Mouse (Mus musculus) gonadal fat pad, adult 2 months (tissue): Measurements from ENCODE around the gene Atf6. TPM values are rescaled to one million over a fixed set of nuclear protein-coding genes. Genes with fewer than 3 reads are reported as not detected.

Experiments
- DNase-seq: peaks from one replicate; pipeline ENCODE4 v3.0.0-alpha.2; 2012; ENCODE audit warnings: low read depth
- polyA plus RNA-seq: library from polyadenylated mRNA; depleted of rRNA; stranded (reverse); fragments of >200 nt; gene quantifications from 2 replicates; pipeline ENCODE4 v1.2.3, GENCODE M21; 2012; rRNA removed

The Atf6 gene
- polyA plus RNA-seq, 1 experiment = 23.1 TPM

- no peak for DNase-seq
Measured at GRCm38 (mm10) chr1:170657643-170658314, 209.8 kb downstream of the Atf6 start.

- DNase-seq = no peak
Measured at GRCm38 (mm10) chr1:170657228-170657521, 210.4 kb downstream of the Atf6 start.

GRCm38 (mm10) chr1:170656518-170657227, 210.9 kb downstream of the Atf6 start:
- no peak for DNase-seq

- DNase-seq = no peak
Measured at GRCm38 (mm10) chr1:170655280-170655917, 212.2 kb downstream of the Atf6 start.

Other genes with a start within 250 kb of the Atf6 start
- 14.5 and 19.0 TPM in 2 replicates for gene Olfml2b, start 223.2 kb downstream of the Atf6 start, polyA plus RNA-seq
- gene Gm26620, start 17.3 kb upstream of the Atf6 start, polyA plus RNA-seq = 1.4 and 1.5 TPM in 2 replicates
- 15.6 and 15.9 TPM in 2 replicates for gene Dusp12, start 17.8 kb upstream of the Atf6 start, polyA plus RNA-seq
- gene Fcrlb, start 45.2 kb upstream of the Atf6 start, polyA plus RNA-seq = 0.14 and 0.15 TPM in 2 replicates
- 0.53 and 0.91 TPM in 2 replicates for gene Fcrla, start 59.8 kb upstream of the Atf6 start, polyA plus RNA-seq
- 43.9 and 56.3 TPM in 2 replicates for gene Fcgr2b, start 108.8 kb upstream of the Atf6 start, polyA plus RNA-seq
- 1.5 TPM in 2 replicates for gene Fcgr4, start 151.1 kb upstream of the Atf6 start, polyA plus RNA-seq
- gene Fcgr3, start 197.2 kb upstream of the Atf6 start, polyA plus RNA-seq = 20.4 and 28.6 TPM in 2 replicates
- gene Cfap126, start 246.1 kb upstream of the Atf6 start, polyA plus RNA-seq = 12.0 and 21.2 TPM in 2 replicates